Mouse (Mus musculus) kidney, embryonic 15.5 days (tissue): ENCODE measurements around the gene Lefty2. TPM values are rescaled to one million over a fixed set of nuclear protein-coding genes. Genes with fewer than 3 reads are reported as not detected.
A peak's percentile ranks its signal among the peaks of the same experiment; 100 is the strongest.
"Not testable (repeated sequence)": the region's sequence is repeated elsewhere in the genome, so short reads cannot be mapped to it uniquely, and the experiment has no call there.

ENCODE experiments used
- ATAC-seq: fragments of 200-750 bp; cut with Nextera tagmentation; replicated peaks from 2 replicates; pipeline ENCODE4 v1.8.0; 2017; ENCODE audit warnings: moderate TSS enrichment; ENCODE audit not compliant: low FRiP score
- H3K27ac ChIP-seq: fragments of 300-500 bp; sonication (generic); 2 replicates; pipeline ENCODE4 v1.5.1; 2015; ENCODE audit warnings: mild to moderate bottlenecking, inconsistent platforms
- H3K27me3 ChIP-seq: fragments of 300-500 bp; sonication (generic); 2 replicates; pipeline ENCODE4 v1.6.1; 2015; ENCODE audit warnings: inconsistent platforms
- H3K36me3 ChIP-seq: fragments of 300-500 bp; sonication (generic); 2 replicates; pipeline ENCODE4 v1.6.1; 2015; ENCODE audit warnings: inconsistent platforms
- H3K4me1 ChIP-seq: fragments of 300-500 bp; sonication (generic); 2 replicates; pipeline ENCODE4 v1.6.1; 2015; ENCODE audit warnings: inconsistent platforms
- H3K4me2 ChIP-seq: fragments of 300-500 bp; sonication (generic); 2 replicates; pipeline ENCODE4 v1.6.1; 2015; ENCODE audit warnings: moderate library complexity, mild to moderate bottlenecking, inconsistent platforms
- H3K4me3 ChIP-seq: fragments of 300-500 bp; sonication (generic); replicated peaks from 2 replicates; pipeline ENCODE4 v1.5.1; 2015; ENCODE audit warnings: mild to moderate bottlenecking, inconsistent platforms
- H3K9ac ChIP-seq: fragments of 300-500 bp; sonication (generic); 2 replicates; pipeline ENCODE4 v1.6.1; 2015; ENCODE audit warnings: mild to moderate bottlenecking, inconsistent platforms
- H3K9me3 ChIP-seq: fragments of 300-500 bp; sonication (generic); replicated peaks from 2 replicates; pipeline ENCODE4 v1.6.1; 2016; ENCODE audit warnings: inconsistent platforms
- WGBS: fragments of 180-500 bp; shearing (Covaris S2); methylation state at CpG from one replicate; pipeline ENCODE4 v1.1.7; 2015; ENCODE audit warnings: mixed read lengths; 5-methylcytosine and 5-hydroxymethylcytosine counted together
- polyA plus RNA-seq: library from polyadenylated mRNA; unstranded; fragments of >200 nt; fragmentation: Nextera tagmentation; extraction: Ambion mirVana; gene quantifications from 2 replicates; pipeline ENCODE4 v1.2.1, GENCODE M21; 2015

Lefty2 gene
- polyA plus RNA-seq, 1 experiment from 2014 or later = 0.12 TPM

DNA sequence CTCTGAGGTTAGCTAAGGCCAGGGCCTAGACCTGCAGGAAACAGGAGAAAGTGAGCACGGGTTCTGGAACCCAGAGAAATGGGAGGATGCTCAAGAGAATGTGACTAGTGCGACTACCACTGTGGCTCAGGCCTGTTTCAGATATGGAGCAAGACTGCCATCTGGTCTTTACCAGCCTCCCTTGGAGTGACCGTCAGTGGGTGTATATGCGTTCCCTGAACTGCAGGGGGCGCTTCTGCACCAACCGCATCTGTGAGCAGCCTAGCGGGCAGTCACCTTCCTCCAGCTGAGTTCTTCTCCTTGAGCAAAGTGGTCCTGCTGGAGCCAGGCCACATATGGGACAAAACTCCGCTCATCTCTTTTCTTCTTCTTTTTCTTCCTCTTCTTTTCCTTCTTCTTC, 26.8 kb downstream of the Lefty2 start:
- no peaks in the 10 kb centered on the region for H3K4me1 ChIP-seq
- no peak for ATAC-seq
- no peak overlapping the region for H3K4me2 ChIP-seq
- 48% methylated on average over 8 of the region's 8 CpGs for WGBS
- no peak overlapping the region for H3K9ac ChIP-seq
- H3K27ac ChIP-seq = no peak overlapping the region
- no peaks in the 10 kb centered on the region for H3K27me3 ChIP-seq
- H3K4me3 ChIP-seq = no peak overlapping the region
- H3K9me3 ChIP-seq = no peaks in the 10 kb centered on the region
- no peaks in the 10 kb centered on the region for H3K36me3 ChIP-seq

DNA sequence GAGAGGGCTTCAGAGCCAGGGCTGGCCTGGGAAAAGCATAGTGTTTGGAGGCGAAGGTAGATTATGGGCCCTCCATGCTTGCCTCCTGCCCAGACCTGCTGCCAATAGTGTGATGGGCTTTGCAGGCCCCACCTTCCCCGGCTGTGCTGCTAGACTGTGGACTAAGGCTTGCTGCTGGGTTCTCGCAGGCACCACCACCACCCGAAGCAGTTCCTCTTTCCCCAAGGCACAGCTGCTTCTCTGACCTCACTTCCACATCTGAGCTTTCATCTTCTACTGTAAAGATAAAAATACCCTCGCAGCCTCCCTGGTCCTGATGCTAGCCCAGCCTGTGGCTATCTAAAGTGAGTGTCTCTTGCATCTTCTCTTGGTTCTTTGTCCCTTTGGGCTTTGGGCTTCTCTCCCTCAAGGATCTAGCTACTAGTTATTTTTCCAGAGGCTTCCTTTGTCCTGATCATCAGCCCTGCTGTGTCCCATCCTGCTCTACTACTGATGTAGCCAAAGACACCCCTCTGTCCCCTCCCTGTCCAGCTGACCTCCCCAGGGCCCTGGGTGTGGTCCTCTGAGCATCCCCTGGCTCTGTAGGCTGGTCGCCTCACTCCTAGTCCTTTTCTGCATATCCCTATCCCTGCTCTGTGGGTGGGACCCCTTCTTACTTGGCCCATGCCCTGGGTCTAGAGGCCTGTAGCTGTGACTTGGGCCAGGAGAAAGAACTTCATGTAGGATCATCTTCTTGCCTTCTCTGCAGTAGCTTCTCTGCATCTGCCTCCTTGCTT, 29.6 kb downstream of the Lefty2 start:
- Histone ChIP-seq H3K9me3 (no peaks in the 10 kb centered on the region), H3K4me3 (no peak overlapping the region), H3K27me3 (no peaks in the 10 kb centered on the region), H3K9ac (no peak overlapping the region), H3K27ac (no peak overlapping the region), H3K36me3 (no peaks in the 10 kb centered on the region), H3K4me1 (no peaks in the 10 kb centered on the region), H3K4me2 (no peak overlapping the region)
- ATAC-seq = no peak
- WGBS = 64% methylated on average over 6 of the region's 6 CpGs

DNA sequence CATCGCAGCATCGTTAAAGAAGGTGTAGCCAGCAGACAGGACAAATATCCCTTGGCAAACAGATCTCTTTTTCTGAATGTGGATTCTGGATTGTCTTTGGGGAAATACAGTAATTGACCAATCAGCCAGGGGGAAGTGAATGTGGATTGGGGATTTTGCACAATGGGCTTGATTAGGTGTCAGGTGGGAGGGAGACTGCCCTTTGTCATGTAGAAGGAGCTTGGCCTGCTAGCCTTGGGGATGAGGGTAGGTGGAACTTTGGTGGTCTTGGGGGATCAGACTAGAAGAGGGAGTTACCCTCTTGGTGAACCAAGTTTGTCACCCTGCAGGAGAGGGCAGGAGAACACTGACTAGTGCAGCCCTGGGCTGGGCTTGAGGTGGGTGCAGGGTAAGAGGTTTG, 31.8 kb downstream of the Lefty2 start:
- 40% methylated on average over 2 of the region's 2 CpGs for WGBS
- no peak overlapping the region for H3K9ac ChIP-seq
- no peaks in the 10 kb centered on the region for H3K36me3 ChIP-seq
- H3K4me3 ChIP-seq = no peak overlapping the region
- no peaks in the 10 kb centered on the region for H3K9me3 ChIP-seq
- no peak for ATAC-seq
- no peak overlapping the region for H3K27ac ChIP-seq
- H3K27me3 ChIP-seq = no peaks in the 10 kb centered on the region
- H3K4me2 ChIP-seq = no peak overlapping the region
- no peaks in the 10 kb centered on the region for H3K4me1 ChIP-seq

DNA sequence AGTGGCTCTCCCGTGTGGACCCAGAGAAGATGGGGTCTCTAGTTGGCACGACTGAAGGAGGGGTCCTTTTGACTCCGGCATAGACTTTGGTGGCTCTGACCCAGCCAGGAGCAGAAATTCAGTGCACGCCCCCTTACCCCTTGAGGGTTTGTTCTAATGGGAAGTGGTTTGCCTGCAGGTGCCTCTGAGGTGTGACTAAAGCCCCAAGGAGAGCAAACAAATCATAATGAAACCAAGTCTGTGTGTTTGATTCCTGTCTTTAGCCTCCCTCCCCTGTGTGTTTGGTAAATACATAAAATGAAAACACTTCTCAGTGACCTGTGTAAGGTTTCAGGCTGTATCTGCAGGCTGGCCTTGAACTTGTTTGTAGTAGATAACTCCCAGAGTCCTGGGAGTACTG, 33.4 kb downstream of the Lefty2 start:
- H3K36me3 ChIP-seq = no peaks in the 10 kb centered on the region
- H3K27ac ChIP-seq = no peak overlapping the region
- no peak overlapping the region for H3K4me2 ChIP-seq
- H3K9ac ChIP-seq = no peak overlapping the region
- no peak for ATAC-seq
- H3K4me3 ChIP-seq = no peak overlapping the region
- WGBS = 74% methylated on average over 4 of the region's 4 CpGs
- H3K9me3 ChIP-seq = no peaks in the 10 kb centered on the region
- H3K4me1 ChIP-seq = no peaks in the 10 kb centered on the region
- no peaks in the 10 kb centered on the region for H3K27me3 ChIP-seq

DNA sequence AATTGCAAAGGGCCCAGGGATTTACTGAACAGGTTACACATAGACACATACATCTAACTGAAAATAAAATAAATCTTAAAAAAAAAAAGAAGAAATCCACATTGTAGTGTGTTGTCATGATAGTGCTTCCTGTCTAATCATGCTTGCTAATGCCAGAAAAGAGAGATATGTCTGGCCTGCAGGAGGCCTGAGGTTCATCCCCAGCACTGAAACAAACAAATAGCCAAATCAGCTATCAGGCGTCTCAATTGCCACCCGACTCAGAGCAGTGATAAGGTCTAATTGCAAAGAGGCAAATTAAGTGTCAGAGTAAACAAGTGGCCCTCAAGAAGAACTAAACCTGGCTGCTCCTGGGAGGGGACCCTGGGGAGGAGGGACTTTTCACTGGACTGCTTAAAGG, 36.7 kb downstream of the Lefty2 start:
- Histone ChIP-seq H3K4me1 (no peaks in the 10 kb centered on the region), H3K9me3 (no peaks in the 10 kb centered on the region), H3K27me3 (peaks cover 18% of the 10 kb centered on the region), H3K4me2 (no peak overlapping the region), H3K9ac (no peak overlapping the region), H3K27ac (no peak overlapping the region), H3K4me3 (no peak overlapping the region), H3K36me3 (no peaks in the 10 kb centered on the region)
- 23% methylated on average over 2 of the region's 2 CpGs for WGBS
- no peak for ATAC-seq

DNA sequence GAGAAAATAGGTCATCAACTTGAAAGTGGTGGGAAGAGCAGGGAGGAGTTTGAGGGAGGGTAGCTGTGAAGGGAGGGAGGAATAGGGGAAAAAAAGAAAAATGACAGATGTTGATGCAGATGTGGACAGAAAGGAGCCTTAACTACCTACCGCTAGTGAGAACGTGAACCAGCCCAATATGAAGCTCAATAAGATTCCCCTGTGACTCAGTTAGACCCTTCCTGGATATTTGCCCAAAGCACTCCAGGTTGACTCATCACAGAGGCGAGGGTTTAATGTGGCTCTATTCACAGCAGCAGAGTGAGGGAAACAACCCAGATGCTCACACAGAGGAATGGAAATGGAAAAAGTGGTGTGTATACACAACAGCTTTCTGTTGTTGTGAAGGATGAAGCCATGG, 38.2 kb downstream of the Lefty2 start:
- Histone ChIP-seq H3K4me3 (no peak overlapping the region), H3K27ac (no peak overlapping the region), H3K4me2 (no peak overlapping the region), H3K9ac (no peak overlapping the region), H3K9me3 (no peaks in the 10 kb centered on the region), H3K27me3 (peaks cover 33% of the 10 kb centered on the region), H3K36me3 (no peaks in the 10 kb centered on the region), H3K4me1 (no peaks in the 10 kb centered on the region)
- ATAC-seq = no peak
- WGBS = 71% methylated on average over 3 of the region's 3 CpGs

DNA sequence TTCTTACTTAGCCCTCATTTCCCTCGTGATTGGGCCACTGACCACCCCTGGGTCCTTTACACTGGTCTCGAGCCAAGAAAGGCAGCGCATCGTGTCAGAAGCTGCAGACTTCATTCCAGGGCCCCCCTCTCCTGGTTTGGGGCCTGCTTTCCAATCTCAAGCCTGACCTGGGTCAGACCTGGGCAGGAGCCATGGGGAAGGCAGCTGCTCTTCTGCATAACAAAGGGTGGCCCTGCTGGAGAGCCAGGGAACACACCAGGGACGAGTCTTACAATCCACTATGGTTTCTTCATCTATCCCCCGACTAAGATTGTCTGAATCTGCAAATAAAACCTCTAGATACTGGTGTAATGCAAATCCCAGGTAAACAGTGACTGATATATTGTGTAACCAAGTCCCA, 40.8 kb downstream of the Lefty2 start:
- H3K9ac ChIP-seq = no peak overlapping the region
- no peaks in the 10 kb centered on the region for H3K36me3 ChIP-seq
- H3K4me3 ChIP-seq = no peak overlapping the region
- no peaks in the 10 kb centered on the region for H3K9me3 ChIP-seq
- H3K27me3 ChIP-seq = peaks cover 48% of the 10 kb centered on the region
- no peak overlapping the region for H3K4me2 ChIP-seq
- WGBS = 27% methylated on average over 6 of the region's 6 CpGs
- ATAC-seq = no peak
- no peak overlapping the region for H3K27ac ChIP-seq
- no peaks in the 10 kb centered on the region for H3K4me1 ChIP-seq

DNA sequence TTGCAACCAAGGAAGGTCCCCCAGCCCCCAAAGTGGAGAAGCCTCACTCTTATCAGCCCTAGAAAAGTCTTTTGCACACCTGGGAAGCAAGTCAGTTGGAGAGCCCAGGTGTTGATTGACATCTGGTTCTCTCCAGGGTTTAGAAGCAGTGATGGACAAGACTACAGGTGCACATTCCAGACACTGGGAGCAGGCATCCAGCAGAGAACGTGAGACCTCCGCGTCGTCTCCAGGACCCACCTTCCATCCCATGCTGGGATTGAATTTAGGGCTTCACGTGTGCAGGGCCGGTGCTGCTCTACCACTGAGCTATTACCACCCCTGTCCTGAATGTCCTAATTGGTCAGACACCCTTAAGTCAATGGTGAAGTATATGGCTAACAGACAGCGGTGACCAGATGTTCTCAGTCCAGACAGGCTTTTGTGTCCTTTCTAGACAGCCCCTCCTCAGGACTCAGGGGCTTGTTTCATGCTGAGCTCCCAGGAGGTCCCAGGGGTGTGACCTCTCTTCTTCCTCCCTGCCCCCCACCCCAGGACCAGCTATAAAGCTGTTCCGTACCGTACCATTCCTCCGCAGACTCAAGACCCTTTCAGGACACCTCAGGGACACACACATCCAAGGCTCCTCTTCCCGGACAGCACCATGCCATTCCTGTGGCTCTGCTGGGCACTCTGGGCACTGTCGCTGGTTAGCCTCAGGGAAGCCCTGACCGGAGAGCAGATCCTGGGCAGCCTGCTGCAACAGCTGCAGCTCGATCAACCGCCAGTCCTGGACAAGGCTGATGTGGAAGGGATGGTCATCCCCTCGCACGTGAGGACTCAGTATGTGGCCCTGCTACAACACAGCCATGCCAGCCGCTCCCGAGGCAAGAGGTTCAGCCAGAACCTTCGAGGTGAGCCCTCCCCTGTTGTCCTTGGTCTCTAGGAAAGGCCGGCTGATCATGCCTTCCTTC, 41.8 kb downstream of the Lefty2 start, which contains the start of gene Lefty1:
Gene Lefty1, plus strand, starts transcription at position 556 of the 953 bp plus-strand sequence.
- Histone ChIP-seq H3K4me2 (no peak within 1 kb of the TSS), H3K4me1 (no peaks in the 10 kb centered on the region), H3K27me3 (peaks cover 48% of the 10 kb centered on the region), H3K27ac (no peak within 1 kb of the TSS), H3K9ac (no peak within 1 kb of the TSS), H3K36me3 (no peaks in the 10 kb centered on the region), H3K9me3 (no peaks in the 10 kb centered on the region), H3K4me3 (no peak within 1 kb of the TSS)
- no peak for ATAC-seq
- WGBS = 10% methylated on average over 21 of the region's 21 CpGs

DNA sequence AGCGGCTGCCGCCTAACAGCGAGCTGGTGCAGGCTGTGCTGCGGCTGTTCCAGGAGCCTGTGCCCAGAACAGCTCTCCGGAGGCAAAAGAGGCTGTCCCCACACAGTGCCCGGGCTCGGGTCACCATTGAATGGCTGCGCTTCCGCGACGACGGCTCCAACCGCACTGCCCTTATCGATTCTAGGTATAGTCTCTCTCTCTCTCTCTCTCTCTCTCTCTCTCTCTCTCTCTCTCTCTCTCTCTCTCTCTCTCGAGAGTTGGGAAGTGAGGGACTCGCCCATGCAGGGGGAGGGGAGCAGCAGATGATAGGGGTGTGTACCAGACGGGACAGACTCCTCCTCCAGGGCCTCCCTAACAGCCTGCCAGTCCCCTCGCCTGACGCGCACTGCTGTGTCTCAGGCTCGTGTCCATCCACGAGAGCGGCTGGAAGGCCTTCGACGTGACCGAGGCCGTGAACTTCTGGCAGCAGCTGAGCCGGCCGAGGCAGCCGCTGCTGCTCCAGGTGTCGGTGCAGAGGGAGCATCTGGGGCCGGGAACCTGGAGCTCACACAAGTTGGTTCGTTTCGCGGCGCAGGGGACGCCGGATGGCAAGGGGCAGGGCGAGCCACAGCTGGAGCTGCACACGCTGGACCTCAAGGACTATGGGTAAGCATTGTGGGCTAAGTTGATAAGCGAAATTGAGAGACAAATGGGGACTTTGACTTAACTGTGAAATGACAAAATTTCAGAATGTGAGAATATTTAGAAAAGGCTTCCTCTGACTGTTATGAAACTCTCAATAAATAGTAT, 43.9 kb downstream of the Lefty2 start:
- H3K27me3 ChIP-seq = peaks cover 58% of the 10 kb centered on the region
- H3K4me3 ChIP-seq = peak overlapping the region; percentile 36
- 2% methylated on average over 38 of the region's 41 CpGs for WGBS
- H3K27ac ChIP-seq, H3K4me1 ChIP-seq, H3K36me3 ChIP-seq, H3K9me3 ChIP-seq: not testable (repeated sequence)
- H3K4me2 ChIP-seq = peak overlapping the region; percentile 62
- H3K9ac ChIP-seq = peak overlapping the region; percentile 36
- ATAC-seq = peak; percentile 91

DNA sequence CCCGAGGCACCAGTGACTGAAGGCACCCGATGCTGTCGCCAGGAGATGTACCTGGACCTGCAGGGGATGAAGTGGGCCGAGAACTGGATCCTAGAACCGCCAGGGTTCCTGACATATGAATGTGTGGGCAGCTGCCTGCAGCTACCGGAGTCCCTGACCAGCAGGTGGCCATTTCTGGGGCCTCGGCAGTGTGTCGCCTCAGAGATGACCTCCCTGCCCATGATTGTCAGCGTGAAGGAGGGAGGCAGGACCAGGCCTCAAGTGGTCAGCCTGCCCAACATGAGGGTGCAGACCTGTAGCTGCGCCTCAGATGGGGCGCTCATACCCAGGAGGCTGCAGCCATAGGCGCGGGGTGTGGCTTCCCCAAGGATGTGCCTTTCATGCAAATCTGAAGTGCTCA, 44.7 kb downstream of the Lefty2 start:
- Histone ChIP-seq H3K27me3 (peaks cover 58% of the 10 kb centered on the region), H3K4me1 (peaks cover 13% of the 10 kb centered on the region)
- not testable (repeated sequence) for ATAC-seq, H3K4me3 ChIP-seq, H3K27ac ChIP-seq, H3K36me3 ChIP-seq, H3K9ac ChIP-seq, H3K4me2 ChIP-seq, H3K9me3 ChIP-seq
- WGBS = 32% methylated on average over 13 of the region's 13 CpGs

DNA sequence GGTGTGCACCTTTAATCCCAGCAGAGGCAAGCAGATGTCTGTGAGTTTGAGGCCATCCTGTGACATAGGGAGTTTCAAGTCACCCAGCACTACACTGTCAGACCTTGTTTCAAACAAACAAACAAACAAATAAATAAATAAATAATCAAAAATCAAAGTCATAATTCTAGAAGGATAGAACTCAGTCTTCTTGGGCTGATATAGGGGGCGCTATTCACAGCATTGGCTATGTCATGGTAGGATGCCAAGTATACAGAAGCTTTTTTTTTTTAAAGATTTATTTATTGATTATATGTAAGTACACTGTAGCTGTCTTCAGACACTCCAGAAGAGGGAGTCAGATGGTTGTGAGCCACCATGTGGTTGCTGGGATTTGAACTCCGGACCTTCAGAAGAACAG, 45.9 kb downstream of the Lefty2 start:
- not testable (repeated sequence) for H3K36me3 ChIP-seq, H3K9ac ChIP-seq, H3K4me3 ChIP-seq, H3K9me3 ChIP-seq, H3K4me2 ChIP-seq, H3K27ac ChIP-seq, ATAC-seq
- H3K27me3 ChIP-seq = peaks cover 55% of the 10 kb centered on the region
- WGBS = 81% methylated on average over 2 of the region's 2 CpGs
- peaks cover 25% of the 10 kb centered on the region for H3K4me1 ChIP-seq
